Mouse (Mus musculus) heart, postnatal 10 days (tissue): ENCODE data around the gene Lpxn. TPM values are rescaled to one million over a fixed set of nuclear protein-coding genes. Genes with fewer than 3 reads are reported as not detected.
A peak's percentile ranks its signal among the peaks of the same experiment; 100 is the strongest.

Source experiments
- DNase-seq, 2 experiments: peaks; one replicate each; pipeline ENCODE4 v3.0.0; 2021
- intact Hi-C: fragments of 180-260 bp; cut with DNase I; formaldehyde crosslinking; loops from one replicate; pipeline ENCODE4 v1.15.1; 2025
- total RNA-seq, 2 experiments: library from RNA; stranded (reverse); gene quantifications; 2 replicates each; pipeline ENCODE4 v1.2.3; 2021

Gene Lpxn
- total RNA-seq = 1 to 10 TPM in 1 of 2 experiments, under 1 TPM in 1; 0.99 to 1.1 TPM

GRCm38 (mm10) chr19:12795511-12796327 lies at the start of gene Lpxn, which contains the start of gene Zfp91:
Gene Lpxn (plus strand): TSS chr19:12796193.
Gene Zfp91 (minus strand): TSS chr19:12796126.
- intact Hi-C loops = loop anchor here (2.0 to 5.0 kb wide), 4 partner anchors 23 to 783 kb away; no protein-coding TSS in a partner anchor
- peak; percentile 96 to 98 for DNase-seq

DNA sequence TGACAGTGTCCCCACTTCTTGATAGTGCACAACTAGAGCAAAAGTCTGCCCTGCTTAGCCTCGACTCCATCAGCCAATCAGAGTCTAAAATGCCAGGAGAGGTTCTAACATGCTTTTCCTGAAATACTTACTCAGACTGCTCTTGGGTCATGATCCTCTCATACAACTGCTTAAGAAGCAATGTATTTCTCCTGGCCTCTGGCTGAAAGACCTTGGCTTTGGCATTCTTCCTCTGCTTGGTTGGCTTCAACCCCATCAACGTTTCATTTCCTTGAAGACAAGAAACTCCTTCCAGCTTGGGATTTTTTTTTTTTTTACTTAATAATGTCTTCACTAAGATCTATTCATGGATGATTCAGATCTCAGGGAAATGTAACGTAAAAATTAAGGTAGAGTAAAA lies 39.7 kb upstream of the Lpxn start:
- intact Hi-C loops = no loop called here
- DNase-seq = no peak

DNA sequence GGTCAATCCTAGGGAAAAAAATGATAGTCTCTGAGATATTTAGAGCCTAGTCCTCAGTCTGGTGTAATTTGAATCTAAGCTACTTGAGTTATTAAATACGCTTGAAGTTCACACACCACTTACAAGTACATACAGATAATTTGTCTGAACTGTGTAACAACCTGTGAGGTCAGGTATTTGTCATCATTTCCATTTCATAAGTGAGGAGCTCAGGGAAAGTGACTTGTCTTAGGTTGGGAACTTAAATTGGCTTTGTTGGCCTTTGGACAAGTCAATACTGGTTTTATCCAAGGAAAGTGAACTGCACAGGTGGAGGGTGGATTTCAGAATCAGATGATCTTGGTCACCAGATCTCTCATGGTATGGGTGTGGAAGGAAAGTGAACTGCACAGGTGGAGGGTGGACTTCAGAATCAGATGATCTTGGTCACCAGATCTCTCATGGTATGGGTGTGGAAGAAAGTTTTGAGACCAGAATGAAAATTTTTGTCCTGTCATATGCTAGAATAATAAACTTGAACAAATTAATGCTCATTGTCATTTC lies 37.0 kb upstream of the Lpxn start:
- intact Hi-C loops = no loop called here
- no peak for DNase-seq

DNA sequence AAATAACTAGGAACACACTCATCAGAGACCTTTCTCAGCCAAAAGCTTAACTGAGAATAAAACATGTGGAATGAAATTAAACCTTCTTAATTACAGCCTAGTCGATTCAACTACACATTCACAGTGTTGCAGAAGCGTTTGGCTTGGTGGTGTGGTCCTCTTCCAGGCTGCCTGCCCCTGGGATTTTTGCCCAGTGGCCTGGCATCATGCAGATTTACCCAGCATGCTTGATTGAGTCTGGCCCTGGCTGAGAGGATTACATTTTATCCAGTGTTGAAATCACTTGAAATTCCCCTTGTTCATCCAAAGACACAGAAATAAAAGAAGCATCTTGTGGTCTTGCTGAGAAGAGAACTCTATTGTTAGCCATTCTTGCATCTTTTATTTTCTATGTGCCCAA lies 36.3 kb upstream of the Lpxn start:
- intact Hi-C loops = no loop called here
- DNase-seq = peak; percentile 60 to 71

GRCm38 (mm10) chr19:12762212-12763130 lies 33.5 kb upstream of the Lpxn start:
- no peak for DNase-seq
- intact Hi-C loops = no loop called here

GRCm38 (mm10) chr19:12765308-12765707 lies 30.7 kb upstream of the Lpxn start, which contains the start of gene Cntf:
Gene Cntf (minus strand): TSS chr19:12765632.
- DNase-seq = peak in 1 of 2 experiments; percentile 12
- intact Hi-C loops = no loop called here

DNA sequence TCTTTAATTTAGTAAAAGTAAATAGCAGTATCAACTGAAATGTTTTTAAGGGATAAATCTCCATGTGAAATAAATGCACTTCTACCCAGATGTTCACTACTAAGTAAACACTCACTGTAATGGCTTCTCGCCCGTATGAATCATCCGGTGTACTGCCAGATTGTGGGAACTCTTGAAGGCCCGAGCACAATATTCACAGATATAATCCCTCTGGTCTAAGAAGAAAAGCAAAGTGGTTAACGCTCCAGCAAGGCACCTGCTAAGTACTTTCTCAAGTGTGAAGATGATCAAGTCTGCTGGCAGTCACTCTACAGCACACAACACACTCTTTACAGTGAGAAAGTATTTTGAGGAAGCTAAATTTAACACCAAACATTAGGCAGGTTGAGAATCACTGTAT lies 25.1 kb upstream of the Lpxn start:
- DNase-seq = peak; percentile 24 to 40

DNA sequence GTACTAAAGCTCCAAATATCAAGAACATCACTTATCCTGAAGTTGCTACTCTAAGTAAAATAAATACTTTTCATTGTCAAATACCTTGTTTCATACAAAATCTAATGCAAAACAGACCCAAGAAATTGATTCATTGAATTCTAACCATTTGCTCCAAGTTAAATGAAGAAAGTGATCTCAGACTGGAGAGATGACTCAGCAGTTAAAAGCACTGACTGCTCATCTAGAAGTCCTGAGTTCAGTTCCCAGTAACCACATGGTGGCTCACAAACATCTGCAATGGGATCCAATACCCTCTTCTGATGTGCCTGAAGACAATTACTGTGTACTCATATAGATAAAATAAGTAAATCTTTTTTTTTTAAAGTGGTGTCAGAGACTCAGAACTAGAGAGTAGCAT lies 15.6 kb upstream of the Lpxn start:
- no peak for DNase-seq
- intact Hi-C loops = no loop called here

More for the DNA sequence above, 25.1 kb upstream of the Lpxn start:
- intact Hi-C loops = no loop called here

GRCm38 (mm10) chr19:12786803-12787395 lies 9.1 kb upstream of the Lpxn start:
- intact Hi-C loops = no loop called here
- DNase-seq = no peak

DNA sequence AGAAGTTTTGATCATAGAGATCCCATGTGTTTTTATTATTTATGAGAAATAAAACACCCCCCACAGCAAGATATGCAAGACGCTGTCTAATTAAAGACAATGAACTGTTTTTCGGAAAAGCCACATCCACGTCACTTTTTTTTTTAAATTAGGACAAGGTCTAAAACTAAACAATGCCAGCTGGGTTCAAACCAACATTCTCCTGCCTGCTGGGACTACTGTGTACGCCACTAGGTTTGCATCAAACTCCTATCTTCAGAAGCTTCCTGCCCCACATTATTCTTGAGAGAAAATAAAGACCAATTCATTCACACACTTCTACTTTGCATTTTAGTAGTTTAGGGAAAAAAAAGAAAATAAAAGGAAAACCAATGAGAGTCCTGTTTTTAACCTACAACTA lies 8.3 kb upstream of the Lpxn start:
- intact Hi-C loops = no loop called here
- peak in 1 of 2 experiments; percentile 20 for DNase-seq

DNA sequence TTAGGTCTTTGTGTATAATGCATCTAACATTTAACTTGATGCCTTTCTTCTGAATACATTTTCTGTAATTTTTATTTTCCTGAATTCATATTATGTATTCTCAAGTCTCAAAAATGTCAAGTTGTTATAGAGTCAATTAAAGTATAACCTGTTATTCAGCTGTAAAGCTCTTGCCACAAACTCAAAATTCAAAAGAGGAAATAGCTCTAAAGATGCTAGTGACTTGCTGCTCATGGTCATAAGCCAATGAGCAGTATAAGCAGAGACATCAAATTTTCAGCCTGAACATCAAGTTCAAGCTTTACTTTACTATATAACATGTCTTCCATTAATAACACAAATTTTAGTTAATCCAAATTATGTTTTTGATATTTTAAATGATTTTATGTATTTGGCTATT lies 3.6 kb upstream of the Lpxn start:
- DNase-seq = no peak
- intact Hi-C loops = no loop called here

- intact Hi-C loops = loop anchor here (5.0 kb wide), 2 partner anchors 277 to 782 kb away; no protein-coding TSS in a partner anchor
- peak; percentile 96 for DNase-seq
Observed at GRCm38 (mm10) chr19:12794056-12795044, 1.6 kb upstream of the Lpxn start.

DNA sequence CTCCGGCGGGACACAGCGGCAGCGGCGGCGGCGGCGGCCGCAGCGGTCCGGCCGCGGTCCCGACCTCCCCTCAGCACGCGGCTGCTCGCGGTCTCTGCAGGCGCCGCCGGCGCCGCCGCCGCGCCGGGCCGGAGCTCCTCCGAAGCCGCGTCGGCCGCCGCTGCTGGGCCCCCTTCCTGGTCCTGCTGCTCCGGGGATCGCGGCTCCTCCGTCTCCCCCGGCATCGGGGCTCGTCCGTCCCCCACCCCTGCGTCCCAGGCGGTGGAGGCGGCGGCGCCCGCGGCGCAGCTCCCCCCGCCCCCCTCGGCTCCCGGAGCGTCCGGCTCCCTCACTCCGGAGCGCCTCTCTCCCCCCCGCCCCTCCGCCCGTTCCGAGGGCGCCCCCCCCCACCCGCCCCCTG lies 883 bp upstream of the Lpxn start:
- DNase-seq = no peak
- intact Hi-C loops = loop anchor here (5.0 kb wide), 2 partner anchors 278 to 783 kb away; no protein-coding TSS in a partner anchor

DNA sequence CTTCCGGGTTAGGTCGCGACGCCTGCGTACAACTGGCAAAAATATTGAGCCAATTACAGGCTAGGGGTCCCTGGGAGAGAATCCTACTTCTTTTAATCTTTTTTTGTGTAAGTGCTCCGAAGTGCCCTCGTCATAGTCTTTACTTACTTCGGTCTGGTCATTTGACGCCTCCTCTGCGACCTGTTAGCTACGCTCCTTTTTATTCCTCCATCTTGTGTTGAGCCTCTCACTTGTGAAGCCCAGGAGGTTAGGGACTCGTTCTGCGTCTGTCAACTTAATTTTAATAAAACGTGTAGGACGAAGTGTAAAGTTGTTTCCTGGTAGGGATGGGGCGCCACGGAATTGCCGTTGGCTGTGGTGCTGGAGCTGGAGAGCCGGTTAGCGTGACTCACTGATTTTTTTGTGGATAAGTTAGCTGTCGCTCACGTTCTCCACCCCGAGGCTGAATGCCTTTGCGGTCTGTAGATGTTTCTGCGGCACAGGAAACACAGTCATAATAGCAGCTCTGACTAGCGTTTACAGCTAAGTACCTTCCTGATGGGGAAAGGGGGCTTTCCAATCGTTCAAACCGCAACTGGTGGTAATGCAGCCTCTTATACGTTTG lies 437 bp downstream of the Lpxn start:
- intact Hi-C loops = loop anchor here (2.0 to 5.0 kb wide), 4 partner anchors 22 to 784 kb away; no protein-coding TSS in a partner anchor
- DNase-seq = peak in 1 of 2 experiments; percentile 74

DNA sequence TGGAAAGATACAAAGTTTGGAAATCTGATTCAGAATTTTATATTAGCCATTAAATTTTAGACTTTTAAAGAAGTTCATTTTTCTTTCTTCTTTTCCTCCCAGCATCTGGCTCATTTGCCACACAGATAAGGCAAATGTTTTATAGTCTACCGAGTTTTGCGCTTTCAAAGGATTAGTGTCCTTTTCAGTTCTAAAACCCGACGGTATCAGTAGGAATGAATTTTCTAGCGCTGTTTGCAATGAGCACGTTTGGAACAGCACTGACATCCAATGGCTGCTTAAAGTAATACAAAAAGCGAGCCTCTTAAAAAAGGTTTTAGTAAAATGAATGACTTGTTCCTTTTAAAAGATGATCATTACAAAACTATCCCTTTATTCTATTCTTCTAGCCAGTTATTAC lies 1.1 kb downstream of the Lpxn start:
- peak; percentile 42 to 68 for DNase-seq
- intact Hi-C loops = loop anchor here (1.0 to 5.0 kb wide), 5 partner anchors 22 to 785 kb away; no protein-coding TSS in a partner anchor

DNA sequence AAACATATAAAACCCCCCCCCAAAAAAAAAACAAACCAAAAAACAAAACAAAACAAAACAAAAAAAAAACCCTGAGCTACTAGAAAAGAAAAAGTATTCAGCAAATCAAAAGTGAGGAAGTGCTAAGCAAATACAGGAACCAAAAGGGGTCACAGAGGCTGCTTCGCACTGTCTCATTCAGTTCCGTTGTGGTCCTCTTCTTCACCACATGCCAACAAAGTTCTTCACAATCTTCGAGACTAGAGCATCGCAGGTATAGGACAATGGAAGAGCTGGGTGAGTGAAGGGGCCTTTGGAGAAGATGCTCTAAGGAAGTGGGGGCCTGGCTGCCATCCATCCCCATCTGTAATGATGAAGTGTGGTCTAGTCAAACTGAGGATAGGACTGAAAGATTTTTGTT lies 2.4 kb downstream of the Lpxn start:
- intact Hi-C loops = loop anchor here (5.0 kb wide), 2 partner anchors 281 to 786 kb away; no protein-coding TSS in a partner anchor
- no peak for DNase-seq

DNA sequence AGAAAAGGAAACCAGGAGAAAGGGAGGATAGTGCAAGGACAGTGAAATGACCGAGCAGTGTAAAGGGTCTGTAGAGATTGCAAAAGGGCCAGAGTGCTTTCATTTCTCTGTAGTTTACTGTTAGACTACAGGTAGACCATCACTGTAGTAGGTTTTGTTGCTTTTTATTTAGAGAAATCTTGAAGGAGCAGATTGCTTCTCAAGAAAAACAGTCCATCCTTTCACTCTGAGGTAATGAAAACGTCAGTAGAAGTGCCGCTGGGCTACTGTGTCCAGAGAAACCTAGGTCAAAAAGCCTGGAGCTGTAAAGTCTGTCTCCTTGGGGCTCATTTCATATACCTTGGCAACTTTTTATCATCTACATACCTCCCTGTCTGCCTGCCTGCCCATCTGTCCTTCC lies 3.1 kb downstream of the Lpxn start:
- intact Hi-C loops = loop anchor here (5.0 kb wide), 2 partner anchors 282 to 787 kb away; no protein-coding TSS in a partner anchor
- DNase-seq = no peak

DNA sequence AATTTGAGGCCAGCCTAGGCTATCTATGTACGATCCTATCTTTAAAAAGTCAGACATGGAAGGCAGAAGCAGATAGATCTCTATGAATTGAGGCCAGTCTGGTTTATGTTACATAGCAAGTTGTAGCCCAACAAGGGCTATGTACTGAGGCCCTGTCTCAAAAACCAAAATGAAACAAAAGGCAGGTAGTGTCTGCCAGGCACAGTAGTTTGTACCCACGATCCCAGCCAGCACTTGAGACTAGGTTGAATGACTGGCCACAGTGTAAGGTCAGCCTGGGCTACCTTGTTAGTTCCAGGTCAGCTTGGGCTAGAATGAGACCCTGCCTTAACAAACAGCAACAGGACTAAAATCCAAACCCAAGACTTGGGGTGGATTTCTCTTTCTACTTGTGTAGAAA lies 4.6 kb downstream of the Lpxn start:
- intact Hi-C loops = no loop called here
- DNase-seq = no peak

DNA sequence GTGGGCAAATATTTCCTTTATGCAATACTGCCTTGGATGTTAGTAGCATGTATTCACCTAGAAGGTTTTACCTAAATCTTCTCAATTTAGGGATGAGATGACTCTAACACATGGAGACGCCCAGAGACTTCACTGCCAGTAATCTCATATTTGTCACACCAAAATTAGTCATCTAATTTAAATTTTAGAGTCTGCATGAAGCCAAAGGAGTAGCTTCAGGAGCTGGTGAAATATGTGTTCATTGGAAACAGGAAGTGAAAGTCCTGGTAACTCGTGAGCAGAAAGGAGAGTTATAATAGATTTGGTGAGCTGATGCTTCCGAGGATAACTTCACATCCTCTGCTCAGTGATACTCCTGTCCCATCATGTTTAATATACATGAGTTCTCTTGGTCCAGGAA lies 5.1 kb downstream of the Lpxn start:
- intact Hi-C loops = no loop called here
- no peak for DNase-seq
